Mouse (Mus musculus) neural tube, embryonic 15.5 days (tissue): ENCODE results near the gene Lat2. TPM values are rescaled to one million over a fixed set of nuclear protein-coding genes. Genes with fewer than 3 reads are reported as not detected.
A peak's percentile ranks its signal among the peaks of the same experiment; 100 is the strongest.

Experiments
- ATAC-seq: fragments of 200-750 bp; cut with Nextera tagmentation; 2 replicates; pipeline ENCODE4 v1.8.0; 2017; ENCODE audit warnings: mild to moderate bottlenecking, moderate TSS enrichment, moderate library complexity; ENCODE audit not compliant: low FRiP score
- H3K27ac ChIP-seq: fragments of 300-500 bp; sonication (generic); replicated peaks from 2 replicates; pipeline ENCODE4 v1.5.1; 2015; ENCODE audit warnings: mild to moderate bottlenecking, inconsistent platforms
- H3K27me3 ChIP-seq: fragments of 300-500 bp; sonication (generic); replicated peaks from 2 replicates; pipeline ENCODE4 v1.6.1; 2015; ENCODE audit warnings: inconsistent platforms
- H3K36me3 ChIP-seq: fragments of 300-500 bp; sonication (generic); 2 replicates; pipeline ENCODE4 v1.6.1; 2015; ENCODE audit warnings: inconsistent platforms
- H3K4me1 ChIP-seq: fragments of 300-500 bp; sonication (generic); 2 replicates; pipeline ENCODE4 v1.6.1; 2015; ENCODE audit warnings: inconsistent platforms
- H3K4me2 ChIP-seq: fragments of 300-500 bp; sonication (generic); 2 replicates; pipeline ENCODE4 v1.6.1; 2015; ENCODE audit warnings: inconsistent platforms, mild to moderate bottlenecking, moderate library complexity
- H3K4me3 ChIP-seq: fragments of 300-500 bp; sonication (generic); replicated peaks from 2 replicates; pipeline ENCODE4 v1.5.1; 2015; ENCODE audit warnings: mild to moderate bottlenecking, inconsistent platforms
- H3K9ac ChIP-seq: fragments of 300-500 bp; sonication (generic); replicated peaks from 2 replicates; pipeline ENCODE4 v1.6.1; 2015; ENCODE audit warnings: mild to moderate bottlenecking, inconsistent platforms
- H3K9me3 ChIP-seq: fragments of 300-500 bp; sonication (generic); replicated peaks from 2 replicates; pipeline ENCODE4 v1.6.1; 2016; ENCODE audit warnings: inconsistent platforms
- WGBS: fragments of 180-500 bp; shearing (Covaris S2); methylation state at CpG from one replicate; pipeline ENCODE4 v1.1.7; 2015; ENCODE audit warnings: mixed read lengths; 5-methylcytosine and 5-hydroxymethylcytosine counted together
- polyA plus RNA-seq: library from polyadenylated mRNA; unstranded; fragments of >200 nt; fragmentation: Nextera tagmentation; extraction: Ambion mirVana; gene quantifications from 2 replicates; pipeline ENCODE4 v1.2.1, GENCODE M21; 2015

Gene Lat2
- polyA plus RNA-seq, 1 experiment from 2014 or later, result 3.4 TPM

- peaks cover 11% of the 10 kb centered on the region for H3K36me3 ChIP-seq
- H3K27ac ChIP-seq, result peak overlapping the region; percentile 97
- 27% methylated on average over 5 of the region's 5 CpGs for WGBS
- peak overlapping the region; percentile 98 for H3K9ac ChIP-seq
- H3K27me3 ChIP-seq, result no peaks in the 10 kb centered on the region
- peak overlapping the region; percentile 98 for H3K4me3 ChIP-seq
- ATAC-seq, result no peak
- H3K4me2 ChIP-seq, result peak overlapping the region; percentile 80
- H3K9me3 ChIP-seq, result no peaks in the 10 kb centered on the region
- H3K4me1 ChIP-seq, result peaks cover 42% of the 10 kb centered on the region
Observed at GRCm38 (mm10) chr5:134637820-134638367, 23.1 kb upstream of the Lat2 start.

GRCm38 (mm10) chr5:134632841-134633240, 18.0 kb upstream of the Lat2 start:
- H3K27me3 ChIP-seq, result no peaks in the 10 kb centered on the region
- no peak overlapping the region for H3K4me2 ChIP-seq
- H3K9ac ChIP-seq, result no peak overlapping the region
- H3K4me3 ChIP-seq, result no peak overlapping the region
- H3K4me1 ChIP-seq, result peaks cover 40% of the 10 kb centered on the region
- no peak overlapping the region for H3K27ac ChIP-seq
- WGBS, result 57% methylated on average over 2 of the region's 2 CpGs
- no peak for ATAC-seq
- H3K36me3 ChIP-seq, result peaks cover 17% of the 10 kb centered on the region
- no peaks in the 10 kb centered on the region for H3K9me3 ChIP-seq

GRCm38 (mm10) chr5:134630835-134631234, 16.0 kb upstream of the Lat2 start:
- H3K9me3 ChIP-seq, result no peaks in the 10 kb centered on the region
- H3K27ac ChIP-seq, result no peak overlapping the region
- H3K27me3 ChIP-seq, result no peaks in the 10 kb centered on the region
- H3K9ac ChIP-seq, result no peak overlapping the region
- H3K4me2 ChIP-seq, result no peak overlapping the region
- peaks cover 33% of the 10 kb centered on the region for H3K36me3 ChIP-seq
- ATAC-seq, result no peak
- peaks cover 26% of the 10 kb centered on the region for H3K4me1 ChIP-seq
- H3K4me3 ChIP-seq, result no peak overlapping the region

GRCm38 (mm10) chr5:134629508-134629907, 14.7 kb upstream of the Lat2 start:
- Histone ChIP-seq H3K9ac (no peak overlapping the region), H3K27ac (no peak overlapping the region), H3K4me2 (no peak overlapping the region), H3K27me3 (no peaks in the 10 kb centered on the region), H3K4me3 (no peak overlapping the region), H3K4me1 (peaks cover 20% of the 10 kb centered on the region), H3K36me3 (peaks cover 38% of the 10 kb centered on the region), H3K9me3 (no peaks in the 10 kb centered on the region)
- whole genome bisulfite sequencing, result 85% methylated on average over 4 of the region's 4 CpGs
- no peak for ATAC-seq

- Histone ChIP-seq H3K4me1 (peaks cover 3% of the 10 kb centered on the region; the same call in 1 of the 2 replicates), H3K4me2 (no peak overlapping the region), H3K9ac (no peak overlapping the region), H3K9me3 (no peaks in the 10 kb centered on the region), H3K36me3 (peaks cover 97% of the 10 kb centered on the region), H3K27ac (no peak overlapping the region), H3K4me3 (no peak overlapping the region), H3K27me3 (no peaks in the 10 kb centered on the region)
- no peak for ATAC-seq
- 56% methylated on average over 2 of the region's 2 CpGs for WGBS
Observed at GRCm38 (mm10) chr5:134622069-134622468, 7.2 kb upstream of the Lat2 start.

GRCm38 (mm10) chr5:134621099-134621640, 6.3 kb upstream of the Lat2 start:
- no peaks in the 10 kb centered on the region for H3K9me3 ChIP-seq
- H3K4me3 ChIP-seq, result no peak overlapping the region
- peaks cover 88% of the 10 kb centered on the region for H3K36me3 ChIP-seq
- H3K4me2 ChIP-seq, result no peak overlapping the region
- H3K27me3 ChIP-seq, result no peaks in the 10 kb centered on the region
- H3K27ac ChIP-seq, result no peak overlapping the region
- no peak overlapping the region for H3K9ac ChIP-seq
- ATAC-seq, result no peak
- WGBS, result 95% methylated on average over 16 of the region's 16 CpGs
- H3K4me1 ChIP-seq, result peaks cover 3% of the 10 kb centered on the region; the same call in 1 of the 2 replicates

GRCm38 (mm10) chr5:134620457-134620856, 5.6 kb upstream of the Lat2 start:
- 95% methylated on average over 9 of the region's 9 CpGs for WGBS
- H3K27ac ChIP-seq, result no peak overlapping the region
- H3K9ac ChIP-seq, result no peak overlapping the region
- peaks cover 82% of the 10 kb centered on the region for H3K36me3 ChIP-seq
- H3K9me3 ChIP-seq, result no peaks in the 10 kb centered on the region
- no peak overlapping the region for H3K4me2 ChIP-seq
- peaks cover 3% of the 10 kb centered on the region; the same call in 1 of the 2 replicates for H3K4me1 ChIP-seq
- no peak for ATAC-seq
- H3K4me3 ChIP-seq, result no peak overlapping the region
- no peaks in the 10 kb centered on the region for H3K27me3 ChIP-seq

GRCm38 (mm10) chr5:134617071-134617470, 2.2 kb upstream of the Lat2 start:
- H3K4me1 ChIP-seq, result no peaks in the 10 kb centered on the region; the same call in 1 of the 2 replicates
- H3K9ac ChIP-seq, result no peak overlapping the region
- no peak overlapping the region for H3K4me3 ChIP-seq
- no peaks in the 10 kb centered on the region for H3K27me3 ChIP-seq
- peaks cover 50% of the 10 kb centered on the region for H3K36me3 ChIP-seq
- H3K27ac ChIP-seq, result no peak overlapping the region
- H3K9me3 ChIP-seq, result no peaks in the 10 kb centered on the region
- no peak overlapping the region for H3K4me2 ChIP-seq
- ATAC-seq, result no peak
- 61% methylated on average over 3 of the region's 3 CpGs for WGBS

GRCm38 (mm10) chr5:134615780-134616179, 955 bp upstream of the Lat2 start:
- Histone ChIP-seq H3K4me1 (no peaks in the 10 kb centered on the region), H3K4me2 (no peak overlapping the region), H3K27ac (no peak overlapping the region), H3K4me3 (no peak overlapping the region), H3K9me3 (no peaks in the 10 kb centered on the region), H3K9ac (no peak overlapping the region), H3K27me3 (no peaks in the 10 kb centered on the region), H3K36me3 (peaks cover 37% of the 10 kb centered on the region)
- ATAC-seq, result no peak
- 71% methylated on average over 4 of the region's 4 CpGs for WGBS

GRCm38 (mm10) chr5:134615380-134615779, 555 bp upstream of the Lat2 start:
- no peaks in the 10 kb centered on the region for H3K9me3 ChIP-seq
- H3K4me1 ChIP-seq, result no peaks in the 10 kb centered on the region
- WGBS, result 87% methylated on average over 8 of the region's 8 CpGs
- no peak overlapping the region for H3K4me2 ChIP-seq
- no peak overlapping the region for H3K27ac ChIP-seq
- H3K9ac ChIP-seq, result no peak overlapping the region
- H3K36me3 ChIP-seq, result peaks cover 33% of the 10 kb centered on the region
- H3K4me3 ChIP-seq, result no peak overlapping the region
- no peaks in the 10 kb centered on the region for H3K27me3 ChIP-seq
- no peak for ATAC-seq

- H3K36me3 ChIP-seq, result peaks cover 22% of the 10 kb centered on the region
- H3K9ac ChIP-seq, result no peak overlapping the region
- H3K27ac ChIP-seq, result no peak overlapping the region
- H3K27me3 ChIP-seq, result no peaks in the 10 kb centered on the region
- ATAC-seq, result no peak
- no peaks in the 10 kb centered on the region for H3K9me3 ChIP-seq
- no peak overlapping the region for H3K4me2 ChIP-seq
- H3K4me1 ChIP-seq, result no peaks in the 10 kb centered on the region
- WGBS, result 94% methylated on average over 8 of the region's 8 CpGs
- H3K4me3 ChIP-seq, result no peak overlapping the region
Observed at GRCm38 (mm10) chr5:134614296-134614695, 529 bp downstream of the Lat2 start.

GRCm38 (mm10) chr5:134613727-134614126, 1.1 kb downstream of the Lat2 start:
- 90% methylated on average over 9 of the region's 9 CpGs for WGBS
- no peak for ATAC-seq
- H3K4me1 ChIP-seq, result no peaks in the 10 kb centered on the region
- no peak overlapping the region for H3K4me3 ChIP-seq
- no peaks in the 10 kb centered on the region for H3K27me3 ChIP-seq
- H3K27ac ChIP-seq, result no peak overlapping the region
- peaks cover 16% of the 10 kb centered on the region for H3K36me3 ChIP-seq
- no peak overlapping the region for H3K4me2 ChIP-seq
- no peak overlapping the region for H3K9ac ChIP-seq
- no peaks in the 10 kb centered on the region for H3K9me3 ChIP-seq
